Mouse (Mus musculus): ENCODE results near the gene Ccl6. TPM values are rescaled to one million over a fixed set of nuclear protein-coding genes. Genes with fewer than 3 reads are reported as not detected.

The Ccl6 gene
- 1 to 10 TPM; 1.7 to 2.1 TPM for total RNA-seq (2021)

DNA sequence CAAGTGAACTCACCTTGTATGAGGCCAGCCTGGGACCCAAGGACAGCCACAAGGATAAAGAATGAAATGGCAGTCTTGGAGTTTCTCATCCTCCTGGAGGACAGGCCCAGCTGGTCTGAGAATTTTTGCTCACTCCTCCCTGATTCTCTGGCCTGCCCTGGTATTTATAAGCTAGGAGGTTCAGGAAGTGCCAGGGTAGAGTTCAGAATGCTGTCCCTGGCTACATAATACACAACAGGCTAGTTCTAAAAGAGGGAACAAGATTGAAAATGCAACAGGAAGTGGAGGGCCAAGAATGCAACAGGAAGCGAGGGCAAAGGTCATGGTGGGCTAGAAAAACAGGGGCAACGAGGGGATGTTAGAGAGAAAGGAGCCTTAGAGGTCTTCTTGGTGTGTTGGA is at the start of gene Ccl6:
Gene Ccl6, minus strand, starts transcription at position 235 of the 400 bp plus-strand sequence.
- no peak for DNase-seq

DNA sequence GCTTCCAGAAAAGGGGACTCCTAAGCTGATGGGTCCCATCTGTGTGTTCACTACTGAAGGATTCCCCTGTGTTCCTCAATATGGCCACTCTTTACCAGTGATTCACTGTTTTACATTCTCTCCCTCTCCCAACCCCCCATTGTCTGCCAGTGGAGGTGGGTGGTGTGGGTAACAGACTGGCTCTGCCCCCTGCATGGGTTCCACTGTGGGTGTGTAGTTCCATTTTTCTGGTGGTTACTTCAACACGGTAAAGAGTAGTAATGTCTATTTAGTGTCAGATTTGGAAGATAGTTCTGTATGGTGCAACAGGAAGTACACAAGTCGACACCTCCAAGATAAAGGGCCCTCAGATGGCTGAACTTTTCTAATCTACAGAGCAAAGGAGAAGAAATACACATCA is 48.3 kb upstream of the Ccl6 start:
- no peak for DNase-seq

DNA sequence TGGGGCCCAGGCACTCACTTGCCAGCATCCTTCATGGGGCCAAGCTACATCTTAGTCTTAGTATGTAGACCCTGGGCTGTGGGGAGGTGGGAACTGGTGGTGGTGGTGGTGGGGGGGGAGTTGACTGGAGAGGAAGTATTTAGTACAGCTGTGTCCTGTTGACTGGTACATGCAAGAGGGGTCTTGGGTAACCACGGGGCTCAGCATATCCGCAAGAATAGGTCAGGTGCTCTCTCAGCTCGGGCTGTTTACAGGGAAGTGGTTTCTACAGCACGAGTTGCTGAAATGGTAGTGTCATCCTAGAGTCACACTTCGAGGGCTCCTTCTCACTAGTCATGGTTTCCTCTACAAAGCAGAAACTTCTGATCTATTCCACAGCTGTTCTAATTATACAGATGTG is 47.3 kb upstream of the Ccl6 start:
- DNase-seq: no peak

DNA sequence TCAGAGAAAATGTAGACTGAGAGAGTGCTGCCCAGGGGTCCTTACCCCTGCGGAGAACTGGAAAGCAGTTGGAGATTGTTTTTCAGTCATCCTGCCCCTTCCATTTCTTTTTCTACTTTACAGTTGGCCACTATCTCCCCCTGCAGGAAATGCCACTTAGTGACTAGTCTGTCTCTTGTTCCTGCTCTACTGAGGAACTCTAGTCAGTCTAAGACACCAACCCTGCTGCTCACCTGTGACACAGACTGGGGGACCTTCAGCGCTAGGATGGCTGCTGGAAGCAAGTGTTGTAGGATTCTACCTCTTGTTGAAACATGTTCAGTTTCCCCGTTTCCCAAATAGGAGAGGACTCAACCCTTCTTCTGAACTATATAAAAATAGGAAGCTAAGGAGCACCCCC is 46.6 kb upstream of the Ccl6 start:
- peak; percentile 19 for DNase-seq

DNA sequence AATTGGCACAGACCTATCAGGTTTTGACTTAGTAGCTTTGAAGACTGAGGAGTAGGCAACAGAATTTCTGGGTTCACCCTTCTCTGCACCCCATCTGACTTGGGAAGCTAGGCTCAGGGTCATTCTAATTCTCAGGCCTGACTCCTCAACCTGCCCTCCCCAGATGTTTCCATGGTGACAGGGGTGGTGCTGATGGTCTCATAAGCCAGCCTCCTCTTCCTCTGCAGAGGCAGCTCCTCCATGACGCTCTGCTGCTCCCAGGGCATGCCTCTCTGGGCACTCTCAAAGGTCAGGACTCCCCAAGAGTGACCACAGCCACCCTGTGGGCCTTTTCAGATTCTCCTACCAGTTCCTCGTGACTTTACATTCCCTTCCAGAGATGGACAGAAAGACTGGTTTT is 46.0 kb upstream of the Ccl6 start:
- no peak for DNase-seq

DNA sequence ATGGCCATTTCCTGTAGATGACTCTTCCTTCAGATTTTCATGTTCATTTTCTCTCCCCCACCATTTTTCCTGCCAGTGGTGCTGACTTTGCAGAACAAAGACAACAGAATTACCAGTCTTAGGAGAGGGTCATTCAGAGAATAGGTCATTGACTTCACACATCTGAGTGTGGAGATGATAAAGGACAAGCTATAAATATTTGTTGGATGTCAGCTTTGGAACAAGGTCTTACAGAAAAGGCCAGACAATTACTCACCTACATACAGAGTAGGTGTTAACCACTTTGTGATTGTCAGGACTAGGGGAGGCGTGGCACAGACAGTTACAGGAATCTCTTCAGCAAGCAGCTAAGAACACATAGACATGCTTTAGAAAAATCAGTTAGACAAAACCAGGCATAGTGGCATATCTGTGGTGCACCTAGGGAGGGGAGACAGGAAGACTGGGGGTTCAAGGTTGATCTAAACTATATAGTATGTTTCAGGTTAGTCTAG is 43.9 kb upstream of the Ccl6 start:
- no peak for DNase-seq

DNA sequence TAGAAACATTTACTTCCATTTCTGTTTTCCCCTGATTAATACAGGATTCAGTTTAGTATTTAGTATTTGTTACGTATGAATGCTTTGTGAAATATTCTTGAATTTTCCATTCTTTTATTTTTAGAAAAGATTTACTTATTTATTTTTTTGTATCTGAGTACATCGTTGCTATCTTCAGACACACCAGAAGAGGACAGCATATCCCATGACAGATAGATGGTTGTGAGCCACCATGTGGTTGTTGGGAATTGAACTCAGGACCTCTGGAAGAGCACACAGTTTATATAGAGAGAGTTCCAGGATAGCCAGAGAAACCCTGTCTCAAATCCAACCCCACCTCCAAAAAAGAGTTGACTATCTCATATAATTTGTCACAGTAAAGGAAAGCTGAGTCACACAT is 42.0 kb upstream of the Ccl6 start:
- DNase-seq: no peak

DNA sequence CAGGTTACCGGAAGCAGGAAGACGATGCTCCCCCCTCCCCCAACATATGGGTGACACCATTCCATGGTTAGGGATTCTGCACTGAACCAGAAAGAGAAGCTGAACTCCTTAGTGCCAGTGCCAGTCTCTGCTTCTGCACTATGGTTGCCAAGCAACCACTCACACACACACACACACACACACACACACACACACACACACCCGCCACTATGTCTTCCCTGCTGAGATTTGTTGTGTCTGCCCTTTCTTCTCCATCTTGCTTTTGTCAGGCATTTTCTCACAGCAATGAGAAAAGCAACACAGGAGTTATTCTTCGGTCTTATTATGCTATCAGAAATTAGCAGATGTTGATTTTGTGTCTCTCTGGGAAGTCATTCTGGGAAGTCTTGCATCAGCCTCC is 41.5 kb upstream of the Ccl6 start:
- DNase-seq: no peak

DNA sequence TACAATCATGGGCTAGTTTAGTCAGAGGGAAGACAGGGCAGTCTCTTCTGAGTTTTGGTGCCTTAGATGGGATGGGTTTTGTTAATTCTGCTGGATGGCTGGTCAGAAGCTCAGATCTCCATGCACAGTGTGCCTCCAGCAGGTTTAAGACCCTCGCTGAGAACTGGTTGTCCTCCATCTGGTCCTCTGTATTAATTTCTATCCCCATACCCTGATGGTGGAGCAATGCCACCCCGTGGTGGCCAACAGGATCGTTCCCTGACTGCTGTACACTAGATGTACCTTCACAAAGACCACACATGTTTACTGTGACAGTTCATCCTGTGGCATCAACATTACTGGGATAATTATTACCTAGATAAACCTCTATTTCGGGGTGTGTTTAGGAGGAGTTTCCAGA is 39.9 kb upstream of the Ccl6 start:
- DNase-seq: peak; percentile 42

DNA sequence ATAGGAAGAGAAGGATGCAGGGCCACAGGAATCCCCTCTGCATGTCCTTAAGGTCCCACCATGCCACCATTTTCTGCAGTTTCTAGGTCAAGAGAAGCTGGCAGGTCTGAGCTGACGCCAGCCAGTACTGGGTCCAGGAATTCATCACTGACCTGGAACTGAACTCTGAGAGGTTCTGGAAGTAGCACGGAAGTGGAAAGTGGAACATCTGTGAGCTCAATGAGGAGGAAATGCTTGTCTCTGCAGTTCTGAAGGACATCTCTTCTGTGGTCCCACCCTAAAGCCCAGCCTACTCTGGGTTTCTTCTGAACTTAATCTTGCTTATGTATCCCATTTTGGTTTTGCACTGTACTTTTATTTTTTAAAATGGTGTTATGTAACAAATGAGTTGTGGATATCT is 38.2 kb upstream of the Ccl6 start:
- DNase-seq: no peak

DNA sequence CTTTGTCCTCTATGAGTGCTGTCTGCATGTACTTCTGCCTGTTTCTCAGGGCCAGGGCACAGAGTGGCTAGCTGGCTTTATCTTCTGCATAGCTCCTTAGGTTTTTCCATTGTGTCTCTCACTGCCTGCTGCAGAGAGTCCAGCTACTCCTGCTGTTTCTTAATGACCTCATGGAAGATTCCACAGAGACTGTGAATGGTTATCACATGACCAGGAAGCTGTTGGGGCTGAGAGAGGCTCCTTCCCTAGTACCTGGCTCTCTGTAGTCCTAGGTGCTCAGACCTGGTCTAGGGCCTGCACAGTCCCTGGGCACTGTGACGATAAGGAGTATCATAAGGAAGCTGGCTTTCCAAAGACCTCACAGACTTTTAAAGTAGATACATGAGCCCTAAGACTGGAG is 37.7 kb upstream of the Ccl6 start:
- DNase-seq: no peak

DNA sequence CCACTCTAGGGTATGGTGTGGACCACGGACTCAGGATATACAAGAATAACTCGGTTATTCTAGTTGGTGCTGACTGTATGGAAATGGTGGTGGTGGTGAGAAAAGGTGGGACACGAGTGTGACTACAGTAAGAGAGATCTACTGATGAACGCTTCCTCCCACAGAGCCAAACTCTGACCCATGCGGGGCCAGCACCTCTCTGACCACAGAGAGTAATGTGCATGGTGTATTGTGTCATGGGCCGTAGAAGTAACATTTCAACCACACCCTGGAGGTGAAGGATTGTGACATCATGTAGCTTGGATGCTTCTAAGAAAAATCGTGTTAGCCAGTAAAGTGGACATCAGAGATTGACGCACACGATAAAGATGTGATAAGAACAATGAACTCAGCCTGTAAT is 35.9 kb upstream of the Ccl6 start:
- no peak for DNase-seq

DNA sequence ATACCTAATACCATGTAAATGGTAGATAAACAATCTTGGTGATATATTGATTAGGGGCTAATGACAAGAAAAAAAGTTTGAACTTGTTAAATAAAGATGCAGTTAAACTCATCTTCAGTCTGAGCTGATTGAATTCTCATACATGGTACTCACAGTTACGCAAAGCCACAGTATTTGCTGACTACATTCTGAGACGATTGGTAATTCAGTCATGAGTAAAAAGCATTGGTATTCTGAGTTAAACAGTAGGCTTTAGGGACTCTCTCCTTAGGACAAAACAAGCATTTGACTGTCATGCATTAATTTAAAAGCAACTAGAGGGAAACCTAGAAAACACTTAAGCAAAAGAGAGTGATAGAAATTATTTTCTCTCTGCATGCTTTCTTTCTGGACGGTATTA is 30.7 kb upstream of the Ccl6 start:
- DNase-seq: no peak

DNA sequence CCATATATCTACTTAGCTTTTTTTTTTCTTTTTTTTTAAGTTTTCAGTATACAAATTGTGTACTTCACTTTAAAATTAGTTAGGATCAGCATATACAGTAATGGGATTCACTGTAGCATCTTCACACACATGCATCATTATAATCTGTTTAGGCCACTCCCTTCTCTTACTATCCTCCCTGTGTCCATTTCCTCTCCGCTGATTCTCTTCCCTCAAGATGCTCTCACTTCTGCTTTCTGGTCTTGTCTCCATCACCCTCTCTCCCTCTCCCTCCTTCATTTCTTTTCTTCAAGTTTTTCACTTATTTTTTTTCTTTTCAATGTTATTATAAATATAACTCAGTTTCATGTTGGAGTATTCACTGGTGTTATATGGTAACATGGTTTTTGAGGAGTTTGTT is 26.1 kb upstream of the Ccl6 start:
- no peak for DNase-seq

DNA sequence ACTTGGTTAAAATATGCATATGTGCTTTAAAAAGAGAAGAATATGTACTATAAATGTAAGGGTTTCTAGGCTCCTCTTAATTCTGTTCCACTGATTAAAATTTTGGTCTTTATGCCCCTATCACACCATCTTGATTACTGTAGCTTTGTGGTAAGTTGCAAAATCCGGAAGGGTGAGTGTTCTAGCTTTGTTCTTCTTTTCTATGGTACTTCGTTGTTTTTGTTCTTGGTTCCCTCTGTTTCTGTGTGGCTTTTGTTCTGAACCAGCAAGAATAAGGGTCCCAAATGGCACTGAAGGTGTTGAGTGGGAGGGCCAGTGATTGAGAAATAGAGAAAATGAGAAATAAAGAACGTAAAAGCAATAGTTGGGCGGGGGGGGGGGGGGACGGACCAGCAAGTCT is 25.4 kb upstream of the Ccl6 start:
- no peak for DNase-seq

DNA sequence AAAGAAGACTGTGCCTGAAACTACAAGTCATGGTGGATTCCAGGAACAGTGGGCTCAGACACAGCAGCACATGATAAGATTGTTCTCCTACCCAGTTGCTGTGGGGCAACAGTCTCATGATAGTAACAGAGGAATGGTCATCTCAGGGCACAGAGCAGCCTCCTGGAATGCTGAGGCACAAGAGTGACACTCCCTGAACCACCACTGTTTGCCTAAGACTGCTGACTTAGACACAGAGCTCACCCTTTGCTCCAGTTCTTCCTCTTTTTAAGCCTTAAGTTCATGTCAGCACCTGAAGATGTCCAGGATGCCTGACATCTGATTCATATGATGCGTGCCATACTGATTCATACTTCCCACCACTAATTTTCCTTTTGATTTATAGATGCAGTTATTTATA is 23.7 kb upstream of the Ccl6 start:
- no peak for DNase-seq

DNA sequence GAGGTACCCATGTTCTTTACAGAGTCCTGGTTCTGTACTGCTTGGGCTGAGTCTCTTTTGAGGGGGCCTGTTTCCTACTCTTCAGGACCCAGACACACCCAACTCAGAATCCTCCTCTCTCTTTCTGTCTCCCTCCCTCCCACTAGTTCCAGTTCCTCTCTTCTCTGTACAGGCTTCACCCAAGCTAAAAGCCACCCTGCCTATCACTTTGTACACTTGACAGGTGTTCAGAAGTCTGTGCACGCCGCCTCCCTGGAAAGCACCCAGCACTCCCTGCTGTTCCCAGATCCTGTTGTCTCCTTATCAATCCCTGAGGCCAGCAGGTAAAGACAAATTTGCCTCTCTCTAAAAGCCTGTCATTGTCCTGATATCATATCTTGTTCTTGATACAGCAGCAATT is 18.0 kb upstream of the Ccl6 start:
- DNase-seq: no peak

DNA sequence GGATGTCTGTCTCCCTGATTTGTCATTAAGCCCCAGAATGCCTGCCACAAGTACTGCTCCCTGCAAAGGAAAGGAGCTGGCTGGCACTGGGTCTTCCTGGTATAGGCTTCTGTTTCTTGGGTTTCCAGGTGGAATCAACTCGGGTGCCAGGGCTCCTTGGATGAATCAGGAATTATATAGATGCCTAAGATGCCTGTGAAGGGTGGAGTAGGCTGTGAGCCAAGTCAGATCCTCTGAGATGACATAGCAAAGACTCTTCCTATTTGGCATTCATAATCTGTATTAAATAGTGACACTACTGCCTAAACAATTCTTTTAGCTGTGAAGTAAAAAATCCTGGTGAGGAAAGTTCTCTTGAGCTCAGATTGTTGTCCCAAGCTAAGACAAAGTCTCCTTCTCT is 13.5 kb upstream of the Ccl6 start:
- DNase-seq: no peak

DNA sequence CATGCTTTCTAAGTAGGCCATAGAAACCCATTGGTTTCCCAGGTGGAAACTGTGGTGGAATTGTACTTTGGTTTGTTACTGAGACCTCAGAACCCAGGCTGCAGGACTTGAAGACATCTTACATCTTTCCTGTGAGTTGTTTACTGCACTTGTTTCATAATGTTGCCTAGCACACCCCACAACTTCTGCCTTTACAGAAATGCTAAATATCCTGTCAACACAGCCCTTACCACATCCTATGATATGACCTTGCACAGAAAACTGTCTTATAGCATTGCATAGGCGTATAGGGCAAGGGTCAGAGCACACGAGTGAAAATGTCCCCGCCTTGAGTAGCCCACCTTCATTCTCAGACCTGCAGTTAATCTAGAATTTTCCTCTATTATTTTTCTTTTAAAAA is 12.6 kb upstream of the Ccl6 start:
- no peak for DNase-seq

DNA sequence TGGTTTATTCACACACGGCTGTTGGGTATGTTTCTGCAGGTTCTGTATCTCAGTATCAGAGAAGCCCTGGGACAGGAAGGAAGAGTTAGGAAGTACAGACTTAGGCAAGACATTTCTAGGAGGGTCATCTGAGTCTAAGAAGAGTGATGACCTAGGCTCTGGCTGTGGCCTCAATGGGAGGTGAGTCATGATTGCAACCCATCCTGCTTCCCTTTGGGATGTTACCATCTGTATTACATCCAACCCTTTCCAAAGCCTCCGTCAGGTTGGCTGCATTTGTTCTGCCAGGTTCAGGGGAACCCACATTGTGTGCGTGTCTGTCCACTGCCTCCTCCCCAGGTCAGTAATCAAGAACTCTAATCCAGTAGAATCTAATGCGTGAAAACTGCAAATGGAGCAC is 11.8 kb upstream of the Ccl6 start:
- DNase-seq: no peak

DNA sequence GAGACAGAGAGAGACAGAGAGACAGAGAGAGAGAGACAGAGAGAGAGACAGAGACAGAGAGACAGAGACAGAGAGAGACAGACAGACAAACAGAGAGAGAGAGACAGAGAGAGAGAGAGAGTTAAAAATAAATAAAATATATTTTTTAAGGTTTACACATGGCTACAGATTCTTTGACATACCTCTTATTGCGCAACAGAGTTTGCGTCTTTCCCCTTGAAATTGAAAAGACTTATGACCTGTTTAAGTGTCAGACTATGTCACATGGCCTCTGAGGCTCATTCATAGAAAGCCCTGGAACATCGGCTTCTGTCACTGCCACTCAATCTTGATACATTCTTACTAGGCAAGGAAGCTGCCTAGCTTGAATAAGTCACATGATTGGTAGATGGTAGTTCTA is 10.5 kb upstream of the Ccl6 start:
- DNase-seq: no peak

DNA sequence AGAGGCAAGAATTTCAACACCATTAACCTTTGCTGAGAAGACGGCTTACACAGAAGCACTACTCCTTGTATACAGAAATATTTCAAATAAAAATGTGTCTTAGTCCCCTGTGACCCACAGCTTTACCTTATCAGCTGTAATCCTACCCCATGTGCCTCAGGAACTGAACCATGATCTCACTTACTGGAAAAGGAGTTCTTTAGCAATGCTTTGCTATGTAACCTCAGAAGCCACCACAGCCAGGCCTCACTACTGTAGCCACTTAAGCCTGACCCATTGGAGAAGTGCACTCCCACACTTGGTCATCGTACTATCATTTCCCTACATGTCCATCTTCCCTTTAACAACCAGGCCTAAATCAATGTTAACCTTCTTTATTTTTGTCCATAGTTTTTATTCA is 7.7 kb upstream of the Ccl6 start:
- DNase-seq: no peak

DNA sequence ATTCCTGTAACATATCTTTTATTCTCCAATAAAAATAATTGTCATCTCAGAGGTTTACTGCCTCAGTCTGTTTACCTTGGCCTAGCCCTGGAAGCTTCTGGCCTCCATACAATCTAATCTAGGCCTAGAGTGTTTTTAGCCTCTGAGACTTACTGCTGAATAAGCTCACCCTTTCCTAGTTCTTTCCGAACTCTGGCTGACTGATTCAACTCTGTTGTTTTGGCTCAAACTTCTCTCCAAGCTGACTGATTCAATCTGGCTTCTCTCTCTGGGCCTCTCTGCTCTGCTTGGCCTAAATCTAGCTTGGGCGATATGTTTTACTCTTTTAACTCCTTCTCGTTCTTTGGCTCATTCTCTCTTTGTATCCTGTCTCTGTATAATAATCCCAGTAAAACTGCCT is 6.1 kb upstream of the Ccl6 start:
- DNase-seq: no peak

DNA sequence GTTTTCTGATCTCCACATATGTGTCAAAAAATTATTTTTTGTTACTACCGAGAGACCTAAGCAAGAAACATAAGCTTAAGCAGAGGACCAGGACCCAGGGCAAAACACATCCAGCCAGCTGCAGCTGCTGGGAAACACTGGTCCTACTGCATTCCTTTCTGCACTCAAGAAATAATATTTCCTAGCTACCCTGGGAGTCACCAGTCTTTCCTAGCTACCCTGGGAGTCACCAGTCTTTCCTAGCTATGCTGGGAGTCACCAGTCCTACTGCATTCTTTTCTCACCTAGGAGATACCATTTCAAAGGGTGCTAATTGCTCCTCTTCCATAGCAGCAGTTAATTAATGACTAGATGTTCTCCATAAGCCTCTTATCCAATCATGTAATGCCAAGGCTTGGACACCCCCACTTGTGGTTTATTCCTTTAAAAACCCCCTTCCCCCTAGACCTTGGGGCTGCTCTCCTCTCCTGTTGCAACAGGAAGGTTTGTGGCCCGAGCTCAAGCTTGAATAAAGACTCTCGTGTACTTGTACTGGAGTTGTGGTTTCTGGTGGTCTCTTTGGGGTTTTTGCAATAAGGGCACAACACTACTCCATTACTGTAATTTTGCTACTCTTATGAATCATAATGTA is 5.4 kb upstream of the Ccl6 start:
- no peak for DNase-seq

DNA sequence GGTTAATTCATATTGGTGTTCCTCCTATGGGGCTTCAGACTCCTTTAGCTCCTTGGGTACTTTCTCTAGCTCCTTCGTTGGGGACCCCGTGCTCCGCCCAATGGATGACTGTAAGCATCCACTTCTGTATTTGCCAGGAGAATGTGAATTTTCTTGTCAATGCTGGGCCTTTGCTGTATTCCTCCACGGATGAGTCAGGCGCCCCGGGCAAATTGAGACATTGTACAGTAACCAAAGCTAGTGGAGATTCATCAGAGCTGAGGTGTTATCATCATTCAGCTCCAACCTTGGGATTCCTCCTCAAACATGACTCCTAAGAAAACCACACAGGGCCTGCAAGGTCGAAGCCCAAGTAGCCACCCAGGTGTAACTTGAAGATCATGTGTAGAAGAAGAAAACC is 4.9 kb upstream of the Ccl6 start:
- DNase-seq: no peak

All from heart, postnatal 4 days (tissue).